Mouse (Mus musculus) spleen, adult 2 months (tissue): Measurements from ENCODE around the gene Hyou1.

Source experiments
- CTCF ChIP-seq: fragments of 200-500 bp; IDR thresholded peaks from 2 replicates; pipeline ENCODE4 v1.5.1; 2011; ENCODE audit warnings: mild to moderate bottlenecking, inconsistent platforms; ENCODE audit not compliant: insufficient read depth, insufficient read length, insufficient replicate concordance; ENCODE audit errors: extremely low read depth
- POLR2A ChIP-seq: fragments of 200-500 bp; IDR thresholded peaks from 2 replicates; pipeline ENCODE4 v1.6.1; 2011; ENCODE audit warnings: low read depth, low read length, inconsistent platforms

DNA sequence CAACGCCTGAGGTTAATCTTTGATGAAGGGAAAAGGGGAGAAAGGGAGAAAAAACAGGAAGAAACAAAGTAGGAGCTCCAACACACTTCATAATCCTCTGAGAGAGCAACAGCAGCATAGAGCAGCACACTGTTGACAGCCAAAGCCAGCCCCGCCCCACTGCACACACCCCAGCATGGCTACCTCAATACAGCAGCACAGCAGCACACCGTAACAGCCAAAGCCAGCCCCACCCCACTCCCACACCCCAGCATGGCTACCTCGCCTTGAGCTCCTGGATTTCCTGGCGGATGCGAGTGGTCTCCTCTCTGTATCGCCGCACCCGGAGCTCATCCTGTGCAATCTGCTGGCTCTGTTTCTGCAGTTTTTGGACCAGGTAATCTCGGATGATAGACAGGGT lies 27.0 kb upstream of the Hyou1 start:
- TF ChIP-seq CTCF (no peak), POLR2A (no peak)
